Comparison of ENCODE assay signal across 12 mouse cellular contexts in genomic region chr8:8919582-8920503, GRCm38 (mm10).
DNase-seq lines count a peak whose midpoint lies in the region; ATAC-seq lines count a peak whose summit lies in the region.
"Had no signal": no experiment of that assay in that cellular context is flagged by ENCODE, and none has a peak within 500 bp of the region (broad histone marks: within the 10 kb centered on the region; RNA-seq: fewer than 3 reads in every experiment).

No protein-coding gene starts in this region.

- DNase-seq in hindbrain, embryonic 10.5 days (ENCODE audit: low spot score) = peak; percentile 30
- peak; percentile 24 for DNase-seq in neural tube, embryonic 10.5 days (ENCODE audit: extremely low spot score, low spot score)
- peak; percentile 68 for DNase-seq in embryonic facial prominence, embryonic 14.5 days (ENCODE audit: low spot score)
- DNase-seq in right cerebral cortex, postnatal 4 days = no peak
- no peak for DNase-seq in left cerebral cortex, postnatal 4 days
- DNase-seq: adrenal gland, postnatal 10 days; heart, postnatal 36 days; kidney, adult 8-10 months had no signal

- H3K27ac ChIP-seq in hindbrain, embryonic 10.5 days = peak overlapping the region; percentile 82
- H3K27ac ChIP-seq in hindbrain, embryonic 12.5 days = no peak overlapping the region
- H3K27ac ChIP-seq in neural tube, embryonic 15.5 days (replicated peaks) = no peak overlapping the region
- H3K27ac ChIP-seq in embryonic facial prominence, embryonic 14.5 days (replicated peaks; ENCODE audit: low read depth, low read length) = no peak overlapping the region
- H3K27ac ChIP-seq: embryonic facial prominence, embryonic 12.5 days; limb, embryonic 15.5 days had no signal

- no peaks in the 10 kb centered on the region for H3K27me3 ChIP-seq in hindbrain, embryonic 10.5 days (ENCODE audit: insufficient read depth, poor library complexity, severe bottlenecking)
- no peaks in the 10 kb centered on the region for H3K27me3 ChIP-seq in hindbrain, embryonic 12.5 days
- no peaks in the 10 kb centered on the region for H3K27me3 ChIP-seq in neural tube, embryonic 15.5 days (replicated peaks)
- no peaks in the 10 kb centered on the region for H3K27me3 ChIP-seq in embryonic facial prominence, embryonic 14.5 days (replicated peaks; ENCODE audit: control insufficient read depth, insufficient read depth, low read length)
- H3K27me3 ChIP-seq: embryonic facial prominence, embryonic 12.5 days; limb, embryonic 15.5 days had no signal

- H3K9me3 ChIP-seq in hindbrain, embryonic 10.5 days = peaks cover 11% of the 10 kb centered on the region
- H3K9me3 ChIP-seq in hindbrain, embryonic 12.5 days (replicated peaks) = peaks cover 2% of the 10 kb centered on the region; the same call in 1 of the 2 replicates
- 0 out of 2 replicates have a peak, but pooled peaks cover 5% of the 10 kb centered on the region for H3K9me3 ChIP-seq in neural tube, embryonic 15.5 days (replicated peaks)
- H3K9me3 ChIP-seq in embryonic facial prominence, embryonic 14.5 days (ENCODE audit: control insufficient read depth, low read length) = peaks cover 7% of the 10 kb centered on the region; the same call in 1 of the 2 replicates
- H3K9me3 ChIP-seq: limb, embryonic 15.5 days had no signal

- peaks cover 1% of the 10 kb centered on the region; the same call in 1 of the 2 replicates for H3K36me3 ChIP-seq in hindbrain, embryonic 10.5 days
- no peaks in the 10 kb centered on the region for H3K36me3 ChIP-seq in hindbrain, embryonic 12.5 days
- no peaks in the 10 kb centered on the region for H3K36me3 ChIP-seq in neural tube, embryonic 15.5 days
- no peaks in the 10 kb centered on the region for H3K36me3 ChIP-seq in embryonic facial prominence, embryonic 14.5 days (ENCODE audit: control insufficient read depth, insufficient read depth, low read length)
- H3K36me3 ChIP-seq: embryonic facial prominence, embryonic 12.5 days; limb, embryonic 15.5 days had no signal

- WGBS in hindbrain, embryonic 10.5 days = 15% methylated on average over 11 of the region's 11 CpGs
- WGBS in hindbrain, embryonic 12.5 days = 11% methylated on average over 11 of the region's 11 CpGs
- WGBS in neural tube, embryonic 15.5 days = 19% methylated on average over 11 of the region's 11 CpGs
- 26% methylated on average over 11 of the region's 11 CpGs for WGBS in embryonic facial prominence, embryonic 14.5 days

- 0 out of 2 replicates have a peak overlapping the region, but pooled peaks have one; percentile 14 for H3K4me3 ChIP-seq in hindbrain, embryonic 10.5 days
- H3K4me3 ChIP-seq in hindbrain, embryonic 12.5 days = no peak overlapping the region
- H3K4me3 ChIP-seq in neural tube, embryonic 15.5 days (replicated peaks) = no peak overlapping the region
- no peak overlapping the region for H3K4me3 ChIP-seq in embryonic facial prominence, embryonic 14.5 days (ENCODE audit: low read depth, low read length)
- H3K4me3 ChIP-seq: embryonic facial prominence, embryonic 12.5 days; limb, embryonic 15.5 days had no signal

- intact Hi-C loops in left cerebral cortex, postnatal 4 days (cut with DNase I) = no loop called here

- no peak overlapping the region for H3K9ac ChIP-seq in hindbrain, embryonic 12.5 days
- H3K9ac ChIP-seq in neural tube, embryonic 15.5 days (replicated peaks) = no peak overlapping the region
- H3K9ac ChIP-seq in embryonic facial prominence, embryonic 14.5 days (ENCODE audit: low read depth, low read length) = no peak overlapping the region
- H3K9ac ChIP-seq: embryonic facial prominence, embryonic 12.5 days; limb, embryonic 15.5 days had no signal

- H3K4me1 ChIP-seq in hindbrain, embryonic 10.5 days (replicated peaks) = peaks cover 37% of the 10 kb centered on the region
- H3K4me1 ChIP-seq in hindbrain, embryonic 12.5 days = peaks cover 15% of the 10 kb centered on the region
- 0 out of 2 replicates have a peak, but pooled peaks cover 4% of the 10 kb centered on the region for H3K4me1 ChIP-seq in neural tube, embryonic 15.5 days
- peaks cover 3% of the 10 kb centered on the region; the same call in 1 of the 2 replicates for H3K4me1 ChIP-seq in embryonic facial prominence, embryonic 14.5 days (ENCODE audit: control insufficient read depth, insufficient read depth, low read length)
- H3K4me1 ChIP-seq: embryonic facial prominence, embryonic 12.5 days; limb, embryonic 15.5 days had no signal

- ATAC-seq in hindbrain, embryonic 12.5 days (ENCODE audit: low FRiP score) = no peak
- no peak for ATAC-seq in neural tube, embryonic 15.5 days (ENCODE audit: low FRiP score)
- ATAC-seq in embryonic facial prominence, embryonic 14.5 days (ENCODE audit: low read depth) = peak; percentile 63; the same call in 1 of the 2 replicates

- no peak overlapping the region for H3K4me2 ChIP-seq in hindbrain, embryonic 12.5 days (replicated peaks)
- H3K4me2 ChIP-seq in neural tube, embryonic 15.5 days = no peak overlapping the region
- H3K4me2 ChIP-seq in embryonic facial prominence, embryonic 14.5 days (ENCODE audit: low read depth, low read length) = no peak overlapping the region
- H3K4me2 ChIP-seq: embryonic facial prominence, embryonic 12.5 days; limb, embryonic 15.5 days had no signal

Comparison
In these comparisons a context has a peak if more than half of its experiments do, and no peak if none do; other contexts are left out.
1. DNase-seq: peak in hindbrain, embryonic 10.5 days (single experiment), neural tube, embryonic 10.5 days (single experiment) and embryonic facial prominence, embryonic 14.5 days (single experiment); none in right cerebral cortex, postnatal 4 days (single experiment) and left cerebral cortex, postnatal 4 days (single experiment).